Mouse (Mus musculus) cerebellum, adult 18-20 months (tissue): ENCODE measurements around the gene Ptcd1.
"Not testable (repeated sequence)": the region's sequence is repeated elsewhere in the genome, so short reads cannot be mapped to it uniquely, and the experiment has no call there.

ENCODE experiments used
- DNase-seq, 2 experiments: peaks; one replicate each; pipeline ENCODE4 v3.0.0; 2021

Gene Ptcd1

DNA sequence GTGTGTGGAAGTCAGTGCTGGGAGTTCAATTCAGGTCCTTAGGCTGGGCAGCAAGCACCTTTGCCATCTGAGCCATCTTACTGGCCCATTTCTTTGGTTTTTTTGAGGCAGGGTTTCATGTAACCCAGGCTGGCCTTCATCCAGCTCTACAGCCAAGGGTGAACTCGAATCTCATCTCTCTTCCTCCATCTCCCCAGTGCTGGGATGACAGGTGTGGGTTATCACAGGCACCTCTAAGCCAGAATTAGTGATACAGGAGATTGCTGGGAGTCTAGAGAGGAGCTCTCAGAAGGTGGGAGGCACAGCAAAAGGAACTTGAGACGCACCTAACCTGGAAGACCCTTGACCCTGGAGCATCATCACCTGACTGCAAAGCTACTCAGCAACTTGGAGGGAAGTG, 53.5 kb downstream of the Ptcd1 start:
- no peak for DNase-seq

DNA sequence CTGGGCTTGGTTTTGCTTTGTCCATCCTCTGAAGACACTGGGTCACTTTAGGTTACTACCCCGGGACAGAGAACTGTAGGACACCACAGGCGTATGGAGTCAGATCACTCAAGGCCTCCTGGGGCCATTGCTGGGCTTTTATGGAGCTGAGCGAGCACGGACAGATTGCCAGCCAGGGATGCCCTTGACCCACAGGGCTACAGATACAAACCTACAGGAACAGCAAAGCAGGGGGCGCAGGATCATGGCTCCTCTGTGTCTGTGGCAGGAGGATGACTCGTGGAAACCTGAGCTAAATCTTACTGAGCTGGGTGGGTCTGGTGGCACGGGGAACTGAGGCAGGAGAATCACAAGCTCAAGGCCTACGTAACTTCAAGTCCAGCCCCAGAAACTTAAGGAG, 54.3 kb downstream of the Ptcd1 start:
- DNase-seq, result no peak

DNA sequence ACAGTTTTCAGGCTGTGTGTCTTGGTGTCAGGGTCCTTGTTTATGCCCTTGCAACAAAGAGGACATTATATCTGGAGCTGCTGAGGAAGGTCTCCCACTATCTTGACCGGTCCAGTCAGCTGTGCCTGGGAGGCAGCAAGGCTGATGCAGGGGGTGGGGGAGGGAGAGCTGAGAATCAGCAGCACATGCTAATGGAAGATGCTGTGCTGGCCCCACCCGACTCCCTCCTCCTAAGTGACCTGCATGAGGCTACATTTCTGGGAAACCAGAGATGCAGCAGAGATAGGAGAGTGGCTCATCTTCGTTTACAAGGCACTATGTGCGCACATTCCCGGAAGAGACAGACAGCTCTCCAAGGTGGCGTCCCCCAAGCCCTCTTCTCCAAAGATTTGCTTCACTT, 56.5 kb downstream of the Ptcd1 start:
- DNase-seq, result no peak

DNA sequence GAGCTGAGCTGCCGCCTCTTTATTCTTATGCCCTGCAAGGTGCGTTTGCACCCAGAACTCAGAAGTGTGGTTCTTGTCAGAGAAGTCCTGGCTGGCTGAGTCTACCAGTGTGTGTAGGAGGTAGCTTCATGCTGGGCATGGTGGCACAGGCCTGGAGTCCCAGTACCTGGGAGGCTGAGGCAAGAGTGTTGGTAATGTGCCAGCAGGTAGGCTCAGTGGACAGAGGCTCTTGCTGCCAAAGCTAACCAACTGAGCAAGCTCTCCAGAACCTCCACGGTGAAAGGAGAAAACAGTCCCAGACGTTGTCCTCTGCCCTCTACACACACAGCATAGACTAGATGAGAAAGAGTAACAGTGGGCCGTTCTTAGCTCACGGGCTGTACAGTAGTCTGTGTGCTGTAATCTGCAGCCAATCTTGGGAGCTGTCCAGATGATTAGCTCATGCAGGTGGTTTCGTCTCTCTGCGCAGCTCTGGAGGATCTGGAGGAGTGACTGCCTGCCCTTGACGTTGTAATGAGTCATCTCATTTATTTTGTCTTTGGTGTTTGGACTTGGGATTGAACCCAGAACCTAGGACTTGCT, 61.1 kb downstream of the Ptcd1 start:
- no peak for DNase-seq

DNA sequence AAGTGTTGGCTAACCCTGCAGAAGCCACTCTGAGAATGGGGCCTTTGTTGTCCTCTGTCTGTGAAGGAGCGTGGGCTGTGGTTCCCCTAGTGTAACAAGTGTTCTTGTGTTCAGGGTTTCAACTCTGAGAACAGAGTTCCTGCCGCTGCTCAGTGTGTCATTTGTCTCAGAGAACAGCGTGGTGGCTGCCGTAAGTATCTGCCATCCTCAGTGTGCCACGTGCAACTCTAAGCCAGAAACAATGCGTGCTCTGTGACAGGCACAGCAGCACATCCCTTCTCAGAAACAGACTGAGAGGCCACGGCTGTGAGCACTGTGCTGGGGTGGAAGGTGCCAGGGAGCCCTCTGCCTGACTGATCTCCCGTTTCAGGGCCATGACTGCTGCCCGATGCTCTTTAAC, 62.6 kb downstream of the Ptcd1 start:
- DNase-seq, result no peak

DNA sequence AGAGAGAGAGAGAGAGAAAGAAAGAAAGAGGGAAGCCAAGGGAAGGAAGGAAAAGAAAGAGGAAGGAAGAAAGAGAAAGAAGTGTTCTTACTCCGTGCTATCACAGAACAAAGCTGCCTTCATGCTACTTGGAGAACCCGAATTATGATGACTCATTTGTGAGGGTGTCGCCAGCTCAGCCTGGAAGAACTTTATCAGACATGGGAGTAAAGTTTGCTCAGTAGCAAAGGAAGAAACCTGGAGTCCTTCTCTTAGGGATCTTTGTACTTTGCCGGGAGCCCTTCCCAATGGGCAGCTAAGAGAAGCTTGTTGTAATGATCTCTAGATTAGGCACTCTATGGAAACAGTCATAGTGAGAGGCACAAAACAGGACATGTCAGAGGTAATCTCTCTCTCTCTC, 64.2 kb downstream of the Ptcd1 start:
- no peak for DNase-seq

DNA sequence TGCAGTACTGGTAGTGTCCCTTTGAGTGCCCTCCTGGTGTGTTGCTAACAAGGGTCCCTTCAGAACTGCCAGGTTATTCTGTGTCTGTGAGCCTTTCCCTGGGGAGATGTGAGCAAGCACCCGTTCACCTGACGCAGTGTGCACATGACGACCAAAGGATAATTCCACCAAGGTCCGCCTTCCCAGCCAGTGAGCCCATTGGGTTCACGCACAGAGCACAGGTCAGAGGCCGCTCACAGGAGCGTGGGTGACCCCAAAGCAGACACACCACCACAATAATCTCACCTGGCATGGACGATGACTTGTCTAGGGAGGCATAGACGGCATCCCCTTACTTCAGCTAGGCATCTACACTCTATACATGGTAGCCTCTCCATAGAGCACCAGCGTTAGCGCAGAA, 65.5 kb downstream of the Ptcd1 start:
- not testable (repeated sequence) for DNase-seq

DNA sequence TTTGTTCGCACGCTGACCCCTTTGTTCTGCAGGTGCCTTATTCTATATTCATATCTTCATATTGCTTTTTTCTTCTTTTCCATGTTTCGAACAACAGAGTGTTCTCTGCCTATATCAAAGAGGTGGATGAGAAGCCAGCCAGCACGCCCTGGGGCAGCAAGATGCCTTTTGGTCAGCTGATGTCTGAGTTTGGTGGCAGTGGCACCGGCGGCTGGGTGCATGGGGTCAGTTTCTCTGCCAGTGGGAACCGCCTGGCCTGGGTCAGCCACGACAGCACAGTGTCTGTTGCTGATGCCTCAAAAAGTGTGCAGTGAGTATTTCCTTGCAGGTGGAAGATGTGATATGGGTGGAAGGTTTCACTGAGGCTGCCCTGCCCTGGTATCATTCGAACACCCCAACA, 65.9 kb downstream of the Ptcd1 start:
- no peak for DNase-seq

DNA sequence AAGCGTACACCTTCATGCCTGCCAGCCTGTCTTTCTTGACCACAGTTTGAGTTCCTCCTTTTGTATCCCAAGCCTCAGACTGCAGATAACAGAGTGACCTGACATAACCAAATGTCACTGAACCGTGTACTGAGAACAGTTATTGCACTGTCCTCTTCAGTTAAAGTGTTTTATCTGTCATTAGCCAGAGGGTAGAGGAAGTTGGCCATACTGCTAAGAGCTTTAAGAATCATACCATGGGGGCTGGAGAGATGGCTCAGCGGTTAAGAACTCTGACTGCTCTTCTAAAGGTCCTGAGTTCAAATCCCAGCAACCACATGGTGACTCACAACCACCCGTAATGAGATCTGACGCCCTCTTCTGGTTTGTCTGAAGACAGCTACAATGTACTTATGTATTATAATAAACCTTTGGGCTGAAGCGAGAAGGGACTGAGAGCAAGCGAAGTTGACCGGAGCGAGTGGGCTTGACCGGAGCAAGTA, 68.5 kb downstream of the Ptcd1 start:
- no peak for DNase-seq
